Mouse (Mus musculus): ENCODE data around the gene Mark2. TPM values are rescaled to one million over a fixed set of nuclear protein-coding genes. Genes with fewer than 3 reads are reported as not detected.

Gene Mark2
- polyA plus RNA-seq, 1 experiment = 52.1 TPM

GRCm38 (mm10) chr19:7310704-7311103, 31.0 kb downstream of the Mark2 start:
- Histone ChIP-seq H3K9ac (ENCODE audit: low read depth, poor library complexity, severe bottlenecking) (no peak overlapping the region), H3K9me3 (replicated peaks; ENCODE audit: control insufficient read depth, insufficient read depth, low read length, poor library complexity, severe bottlenecking) (no peaks in the 10 kb centered on the region), H3K27ac (ENCODE audit: insufficient read depth, low read length) (peak overlapping the region; percentile 70), H3K27me3 (ENCODE audit: control insufficient read depth, insufficient read depth, low read length, poor library complexity, severe bottlenecking) (no peaks in the 10 kb centered on the region), H3K4me1 (ENCODE audit: control insufficient read depth, insufficient read depth, low read length) (peaks cover 9% of the 10 kb centered on the region), H3K36me3 (ENCODE audit: control insufficient read depth, insufficient read depth, low read length, poor library complexity, severe bottlenecking) (no peaks in the 10 kb centered on the region), H3K4me3 (ENCODE audit: low read depth, low read length) (no peak overlapping the region)
- TF ChIP-seq EP300 (IDR thresholded peaks at IDR 0.05; ENCODE audit: insufficient read depth, low read depth, low read length) (peak; percentile 81), POLR2A (IDR thresholded peaks at IDR 0.05; ENCODE audit: insufficient read depth, low read length) (no peak), CTCF (IDR thresholded peaks at IDR 0.05; ENCODE audit: low read depth, low read length) (no peak)

GRCm38 (mm10) chr19:7309738-7310330, 31.8 kb downstream of the Mark2 start:
- H3K9me3 ChIP-seq (replicated peaks; ENCODE audit: control insufficient read depth, insufficient read depth, low read length, poor library complexity, severe bottlenecking) = no peaks in the 10 kb centered on the region
- no peaks in the 10 kb centered on the region for H3K27me3 ChIP-seq (ENCODE audit: control insufficient read depth, insufficient read depth, low read length, poor library complexity, severe bottlenecking)
- H3K4me3 ChIP-seq (ENCODE audit: low read depth, low read length) = no peak overlapping the region
- H3K4me1 ChIP-seq (ENCODE audit: control insufficient read depth, insufficient read depth, low read length) = peaks cover 9% of the 10 kb centered on the region
- no peak overlapping the region for H3K9ac ChIP-seq (ENCODE audit: low read depth, poor library complexity, severe bottlenecking)
- H3K27ac ChIP-seq (ENCODE audit: insufficient read depth, low read length) = peak overlapping the region; percentile 70
- H3K36me3 ChIP-seq (ENCODE audit: control insufficient read depth, insufficient read depth, low read length, poor library complexity, severe bottlenecking) = no peaks in the 10 kb centered on the region
- TF ChIP-seq CTCF (IDR thresholded peaks at IDR 0.05; ENCODE audit: low read depth, low read length) (no peak), EP300 (IDR thresholded peaks at IDR 0.05; ENCODE audit: insufficient read depth, low read depth, low read length) (no peak), POLR2A (IDR thresholded peaks at IDR 0.05; ENCODE audit: insufficient read depth, low read length) (no peak)

GRCm38 (mm10) chr19:7307995-7308770, 33.5 kb downstream of the Mark2 start:
- H3K27ac ChIP-seq (ENCODE audit: insufficient read depth, low read length) = no peak overlapping the region
- no peaks in the 10 kb centered on the region for H3K27me3 ChIP-seq (ENCODE audit: control insufficient read depth, insufficient read depth, low read length, poor library complexity, severe bottlenecking)
- H3K36me3 ChIP-seq (ENCODE audit: control insufficient read depth, insufficient read depth, low read length, poor library complexity, severe bottlenecking) = no peaks in the 10 kb centered on the region
- H3K9me3 ChIP-seq (replicated peaks; ENCODE audit: control insufficient read depth, insufficient read depth, low read length, poor library complexity, severe bottlenecking) = no peaks in the 10 kb centered on the region
- H3K4me1 ChIP-seq (ENCODE audit: control insufficient read depth, insufficient read depth, low read length) = peaks cover 7% of the 10 kb centered on the region
- TF ChIP-seq POLR2A (IDR thresholded peaks at IDR 0.05; ENCODE audit: insufficient read depth, low read length) (no peak), EP300 (IDR thresholded peaks at IDR 0.05; ENCODE audit: insufficient read depth, low read depth, low read length) (no peak), CTCF (IDR thresholded peaks at IDR 0.05; ENCODE audit: low read depth, low read length) (no peak)
- no peak overlapping the region for H3K9ac ChIP-seq (ENCODE audit: low read depth, poor library complexity, severe bottlenecking)
- no peak overlapping the region for H3K4me3 ChIP-seq (ENCODE audit: low read depth, low read length)

- H3K27ac ChIP-seq (ENCODE audit: insufficient read depth, low read length) = no peak overlapping the region
- H3K9ac ChIP-seq (ENCODE audit: low read depth, poor library complexity, severe bottlenecking) = no peak overlapping the region
- no peaks in the 10 kb centered on the region for H3K9me3 ChIP-seq (replicated peaks; ENCODE audit: control insufficient read depth, insufficient read depth, low read length, poor library complexity, severe bottlenecking)
- no peaks in the 10 kb centered on the region for H3K27me3 ChIP-seq (ENCODE audit: control insufficient read depth, insufficient read depth, low read length, poor library complexity, severe bottlenecking)
- TF ChIP-seq POLR2A (IDR thresholded peaks at IDR 0.05; ENCODE audit: insufficient read depth, low read length) (no peak), EP300 (IDR thresholded peaks at IDR 0.05; ENCODE audit: insufficient read depth, low read depth, low read length) (peak; percentile 74; the same call in 1 of the 2 replicates)
- no peaks in the 10 kb centered on the region for H3K36me3 ChIP-seq (ENCODE audit: control insufficient read depth, insufficient read depth, low read length, poor library complexity, severe bottlenecking)
- H3K4me3 ChIP-seq (ENCODE audit: low read depth, low read length) = no peak overlapping the region
- peaks cover 7% of the 10 kb centered on the region for H3K4me1 ChIP-seq (ENCODE audit: control insufficient read depth, insufficient read depth, low read length)
Observed at GRCm38 (mm10) chr19:7306968-7307367, 34.7 kb downstream of the Mark2 start.

GRCm38 (mm10) chr19:7305380-7306310, 36.0 kb downstream of the Mark2 start:
- Histone ChIP-seq H3K36me3 (ENCODE audit: control insufficient read depth, insufficient read depth, low read length, poor library complexity, severe bottlenecking) (no peaks in the 10 kb centered on the region), H3K27me3 (ENCODE audit: control insufficient read depth, insufficient read depth, low read length, poor library complexity, severe bottlenecking) (no peaks in the 10 kb centered on the region), H3K9ac (ENCODE audit: low read depth, poor library complexity, severe bottlenecking) (no peak overlapping the region), H3K27ac (ENCODE audit: insufficient read depth, low read length) (no peak overlapping the region), H3K4me3 (ENCODE audit: low read depth, low read length) (no peak overlapping the region), H3K4me1 (ENCODE audit: control insufficient read depth, insufficient read depth, low read length) (peaks cover 7% of the 10 kb centered on the region), H3K9me3 (replicated peaks; ENCODE audit: control insufficient read depth, insufficient read depth, low read length, poor library complexity, severe bottlenecking) (no peaks in the 10 kb centered on the region)
- TF ChIP-seq POLR2A (IDR thresholded peaks at IDR 0.05; ENCODE audit: insufficient read depth, low read length) (no peak), CTCF (IDR thresholded peaks at IDR 0.05; ENCODE audit: low read depth, low read length) (no peak), EP300 (IDR thresholded peaks at IDR 0.05; ENCODE audit: insufficient read depth, low read depth, low read length) (no peak)
